Mouse (Mus musculus): Measurements from ENCODE around the gene Olfr765. TPM values are rescaled to one million over a fixed set of nuclear protein-coding genes. Genes with fewer than 3 reads are reported as not detected.
"Not testable (repeated sequence)": the region's sequence is repeated elsewhere in the genome, so short reads cannot be mapped to it uniquely, and the experiment has no call there.

Olfr765 gene
- total RNA-seq (2021): not detected

DNA sequence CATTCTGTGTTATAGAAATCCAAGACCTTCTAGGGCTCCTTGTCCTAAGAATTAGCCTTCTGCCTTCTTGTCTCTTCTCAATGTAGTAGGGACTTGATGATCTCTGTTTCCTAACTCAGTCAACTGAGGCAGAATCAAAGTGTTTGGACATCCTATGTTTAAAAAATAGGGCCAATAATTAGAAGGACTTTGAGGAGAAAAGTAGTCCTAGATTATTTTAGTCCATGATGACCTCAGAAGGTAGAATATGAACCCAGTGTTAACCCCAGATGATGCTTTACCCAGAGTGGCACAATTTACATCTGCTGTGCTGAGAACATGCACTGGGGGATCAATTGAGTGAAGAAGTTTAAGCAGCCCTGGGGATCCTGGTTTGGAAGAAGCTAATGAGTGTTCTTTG, at the start of gene Olfr765:
Olfr765 (minus strand) TSS at position 101 of the 400 bp plus-strand sequence.
- DNase-seq; intact Hi-C loops (cut with DNase I): not testable (repeated sequence)

- DNase-seq: no peak
- intact Hi-C loops (cut with DNase I): no loop called here
These were observed 49.5 kb upstream of the Olfr765 start, which contains the start of gene Olfr768 for GRCm38 (mm10) chr10:129099275-129099674. TSS of gene Olfr768 (minus strand) at chr10:129099375.

DNA sequence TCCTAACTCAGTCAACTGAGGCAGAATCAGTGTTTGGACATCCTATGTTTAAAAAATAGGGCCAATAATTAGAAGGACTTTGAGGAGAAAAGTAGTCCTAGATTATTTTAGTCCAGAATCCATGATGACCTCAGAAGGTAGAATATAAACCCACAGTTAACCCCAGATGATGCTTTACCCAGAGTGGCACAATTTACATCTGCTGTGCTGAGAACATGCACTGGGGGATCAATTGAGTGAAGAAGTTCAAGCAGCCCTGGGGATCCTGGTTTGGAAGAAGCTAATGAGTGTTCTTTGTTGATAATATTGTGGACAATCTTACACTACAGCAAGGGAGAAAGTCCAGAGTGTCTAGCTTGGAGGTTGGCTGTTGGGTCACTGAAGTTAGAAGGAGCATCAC, 33.0 kb upstream of the Olfr765 start, which contains the start of gene Olfr767:
Olfr767 (minus strand) TSS at position 101 of the 400 bp plus-strand sequence.
- intact Hi-C loops (cut with DNase I); DNase-seq: not testable (repeated sequence)

DNA sequence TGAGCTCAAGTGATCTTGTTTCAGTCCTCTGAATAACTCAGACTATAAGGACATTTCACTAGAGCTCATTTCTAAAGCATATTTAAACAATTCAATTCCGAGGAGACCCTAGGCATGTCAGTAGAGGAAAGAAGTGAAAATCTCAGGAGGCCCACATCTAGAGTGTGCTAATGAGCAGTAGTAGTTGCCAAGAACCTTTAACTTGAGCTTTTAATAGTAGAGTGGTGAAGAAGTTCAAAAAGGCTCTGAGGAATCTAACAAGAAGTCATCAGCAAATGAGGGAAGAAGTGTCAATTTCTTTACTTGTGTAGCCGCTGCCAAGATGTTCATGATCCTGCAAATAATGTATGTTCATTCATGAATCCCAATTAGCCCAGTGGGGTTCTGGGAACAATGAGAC, 19.1 kb upstream of the Olfr765 start, which contains the start of gene Olfr766-ps1:
Olfr766-ps1 (minus strand) TSS at position 101 of the 400 bp plus-strand sequence.
- intact Hi-C loops (cut with DNase I): no loop called here

GRCm38 (mm10) chr10:129039796-129040195, 10.0 kb downstream of the Olfr765 start, which contains the start of gene Olfr764-ps1:
TSS of gene Olfr764-ps1 (minus strand) at chr10:129039896.
- intact Hi-C loops (cut with DNase I): no loop called here

More for the DNA sequence above, 19.1 kb upstream of the Olfr765 start, which contains the start of gene Olfr766-ps1:
- DNase-seq: no peak

DNA sequence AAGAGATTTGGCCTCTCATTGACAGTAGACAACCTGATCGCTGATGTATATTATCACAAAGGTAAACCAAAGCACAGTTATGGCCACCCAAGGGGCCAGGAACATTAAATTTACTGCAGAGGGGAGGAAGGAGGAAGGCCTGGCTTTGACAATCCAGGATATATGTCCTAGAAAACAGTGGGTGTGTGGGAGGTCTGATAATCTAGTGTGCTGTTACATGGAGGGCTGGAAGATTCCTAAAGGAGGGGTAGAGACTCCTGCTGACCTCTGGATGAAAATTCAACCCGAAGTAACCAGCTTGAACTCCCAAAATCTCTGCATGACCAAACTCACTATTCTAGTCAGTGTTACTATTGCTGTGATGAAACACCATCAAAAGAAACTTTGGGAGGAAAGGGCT, 21.5 kb downstream of the Olfr765 start:
- no peak for DNase-seq
- intact Hi-C loops (cut with DNase I): no loop called here

More at GRCm38 (mm10) chr10:129039796-129040195, 10.0 kb downstream of the Olfr765 start, which contains the start of gene Olfr764-ps1:
- no peak for DNase-seq

DNA sequence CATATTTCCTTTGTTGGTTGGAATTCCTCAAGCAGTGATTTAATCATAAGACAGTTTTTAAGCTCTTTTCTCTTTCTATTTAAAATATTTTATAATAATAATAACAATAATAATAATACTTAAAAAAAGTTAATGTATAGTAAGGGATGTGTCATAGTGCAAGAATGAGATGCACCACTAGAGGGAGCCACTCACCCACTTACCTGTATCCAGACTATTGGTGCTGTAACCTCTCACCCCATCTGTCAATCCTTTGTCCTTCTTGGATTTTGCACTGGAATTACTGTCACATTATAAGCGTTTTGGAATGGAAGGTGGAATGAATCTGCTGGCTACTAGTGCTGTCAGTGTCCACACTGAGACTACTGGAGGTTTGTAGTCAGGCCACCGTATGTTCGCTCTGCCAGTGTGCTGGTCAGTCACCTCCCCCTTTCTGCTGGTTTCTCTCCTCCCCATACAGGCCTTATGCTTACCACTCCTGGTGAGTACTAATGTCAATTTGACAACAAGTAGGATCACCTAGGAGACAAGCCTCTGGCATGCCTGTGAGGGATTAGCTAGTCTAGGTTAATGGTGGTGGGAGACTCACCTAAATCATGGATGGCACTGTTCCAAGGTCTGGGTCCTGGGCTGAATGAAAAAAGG, 23.7 kb downstream of the Olfr765 start:
- peak in 1 of 2 experiments; percentile 4 for DNase-seq
- intact Hi-C loops (cut with DNase I): no loop called here

- intact Hi-C loops (cut with DNase I): no loop called here
- no peak for DNase-seq
These were observed 26.5 kb downstream of the Olfr765 start for GRCm38 (mm10) chr10:129023319-129023718.

DNA sequence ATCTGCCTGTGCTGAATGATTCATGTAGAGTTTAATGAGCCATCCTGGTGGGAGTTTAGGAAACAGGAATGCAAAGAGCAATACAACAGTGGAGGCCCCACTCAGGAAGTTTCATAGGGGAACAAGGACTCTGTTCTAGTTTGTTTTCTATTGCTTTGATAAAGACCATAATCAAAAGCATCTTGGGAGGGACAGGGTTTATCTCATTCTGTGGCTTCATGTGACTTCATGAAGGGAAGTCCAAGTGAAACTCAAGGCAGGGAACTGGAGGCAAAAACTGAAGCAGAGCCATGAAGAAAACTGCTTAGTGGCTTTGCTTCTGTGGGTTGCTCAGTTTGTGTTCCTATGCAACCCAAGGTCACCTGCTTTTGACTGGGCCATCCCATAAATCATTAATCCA, 35.3 kb downstream of the Olfr765 start:
- no peak for DNase-seq
- intact Hi-C loops (cut with DNase I): no loop called here

- DNase-seq; intact Hi-C loops (cut with DNase I): not testable (repeated sequence)
These were observed 38.3 kb downstream of the Olfr765 start for GRCm38 (mm10) chr10:129011511-129011910.

GRCm38 (mm10) chr10:129010288-129010841, 39.4 kb downstream of the Olfr765 start, which contains the start of gene Olfr763:
TSS of gene Olfr763 (plus strand) at chr10:129010791.
- DNase-seq: no peak
- intact Hi-C loops (cut with DNase I): no loop called here

DNA sequence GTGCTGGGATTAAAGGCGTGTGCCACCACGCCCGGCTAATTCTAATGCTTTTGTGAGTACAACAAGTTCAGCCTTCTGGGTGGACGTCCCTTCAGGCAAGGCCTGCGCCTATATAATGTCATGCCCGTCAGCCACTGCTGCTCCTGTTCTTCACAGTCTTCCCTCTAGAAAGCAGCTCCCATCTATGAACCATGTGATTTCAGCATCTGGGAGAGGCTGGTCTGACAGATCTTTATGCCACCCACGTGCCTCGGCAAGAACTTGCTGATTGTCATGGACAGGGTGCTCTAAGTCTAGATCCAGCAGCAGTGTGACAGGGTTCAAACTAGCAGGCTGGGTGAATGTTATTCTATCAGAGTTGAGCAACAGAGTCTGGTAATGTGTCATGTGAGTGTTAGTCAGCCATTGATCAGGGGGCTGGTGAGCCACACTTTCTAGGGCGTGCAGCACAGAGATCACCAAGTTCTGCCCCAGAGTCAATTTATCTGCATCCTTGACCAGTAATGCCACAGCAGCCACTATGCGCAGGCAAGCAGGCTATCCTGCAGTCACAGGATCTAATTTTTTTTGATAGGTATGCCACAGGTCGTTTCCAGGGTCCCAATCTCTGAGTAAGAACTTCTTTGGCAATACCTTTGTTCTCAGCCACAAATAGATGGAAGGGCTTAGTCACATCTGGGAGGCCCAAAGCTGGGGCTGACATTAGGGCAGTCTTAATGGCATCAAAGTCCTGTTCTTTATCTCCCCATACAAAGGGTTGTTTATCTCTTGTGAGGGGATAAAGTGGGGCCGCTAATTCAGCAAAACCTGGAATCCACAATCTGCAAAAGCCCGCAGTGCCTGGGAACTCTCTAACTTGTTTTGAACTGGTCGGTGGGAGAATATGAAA, 45.5 kb downstream of the Olfr765 start:
- no peak for DNase-seq
- intact Hi-C loops (cut with DNase I): no loop called here

- no peak for DNase-seq
- intact Hi-C loops (cut with DNase I): no loop called here
These were observed 53.2 kb downstream of the Olfr765 start for GRCm38 (mm10) chr10:128996523-128997040.

DNA sequence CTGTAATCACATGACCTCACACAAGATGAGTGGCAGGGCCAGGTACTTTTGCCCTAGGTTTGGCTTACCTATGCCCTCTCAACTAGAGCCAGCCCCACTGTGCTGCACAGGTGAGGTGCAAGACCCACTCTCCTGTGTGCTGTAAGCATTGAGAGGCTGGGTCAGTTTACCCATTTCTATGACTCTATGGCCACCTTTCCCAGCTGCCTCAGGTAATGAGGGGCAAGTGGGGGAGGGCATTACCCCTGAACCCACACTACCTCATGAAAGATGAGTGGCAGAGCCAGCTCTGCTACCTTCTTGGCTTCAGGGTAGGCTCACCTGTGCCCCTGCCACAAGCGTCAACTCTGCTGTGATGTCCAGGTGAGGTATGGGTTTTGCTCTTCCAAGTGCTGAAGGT, 54.0 kb downstream of the Olfr765 start:
- intact Hi-C loops (cut with DNase I): no loop called here
- no peak for DNase-seq

Other genes starting within 250 kb of the Olfr765 start
- 10 to 100 TPM; 32.8 to 36.4 TPM for gene Dnajc14, start 245.9 kb downstream of the Olfr765 start, total RNA-seq (2021)
- gene Tmem198b, start 245.6 kb downstream of the Olfr765 start, total RNA-seq (2021): 1 to 10 TPM; 6.8 to 7.0 TPM
- gene Sarnp, start 232.7 kb downstream of the Olfr765 start, total RNA-seq (2021): 10 to 100 TPM; 38.0 to 39.1 TPM
- 1 to 10 TPM; 7.9 to 8.0 TPM for gene Ormdl2, start 228.4 kb downstream of the Olfr765 start, total RNA-seq (2021)
- 1 to 10 TPM; 1.9 to 2.8 TPM for gene Gdf11, start 158.3 kb downstream of the Olfr765 start, total RNA-seq (2021)
- 100 to 1,000 TPM; 117 to 143 TPM for gene Cd63, start 149.0 kb downstream of the Olfr765 start, total RNA-seq (2021)
- gene Rdh5, start 127.1 kb downstream of the Olfr765 start, total RNA-seq (2021): 1 to 10 TPM; 6.4 to 7.5 TPM
- 100 to 1,000 TPM; 184 to 206 TPM for gene Bloc1s1, start 126.0 kb downstream of the Olfr765 start, total RNA-seq (2021)
- gene Itga7, start 116.2 kb downstream of the Olfr765 start, total RNA-seq (2021): 100 to 1,000 TPM; 160 to 167 TPM
- not detected for gene Mettl7b, start 89.0 kb downstream of the Olfr765 start, total RNA-seq (2021)
- not detected for gene Olfr9, start 60.6 kb downstream of the Olfr765 start, total RNA-seq (2021)
- gene Olfr763, start 39.2 kb downstream of the Olfr765 start, total RNA-seq (2021): not detected
- not detected for gene Olfr764-ps1, start 10.1 kb downstream of the Olfr765 start, total RNA-seq (2021)
- not detected for gene Olfr766-ps1, start 19.0 kb upstream of the Olfr765 start, total RNA-seq (2021)
- not detected for gene Olfr767, start 32.9 kb upstream of the Olfr765 start, total RNA-seq (2021)
- not detected for gene Olfr768, start 49.4 kb upstream of the Olfr765 start, total RNA-seq (2021)
- not detected for gene Olfr769, start 67.9 kb upstream of the Olfr765 start, total RNA-seq (2021)
- gene Olfr770, start 89.0 kb upstream of the Olfr765 start, total RNA-seq (2021): not detected
- not detected for gene Olfr771, start 114.8 kb upstream of the Olfr765 start, total RNA-seq (2021)
- not detected for gene Olfr772, start 127.9 kb upstream of the Olfr765 start, total RNA-seq (2021)
- gene Olfr773, start 137.4 kb upstream of the Olfr765 start, total RNA-seq (2021): not detected
- not detected for gene Olfr774, start 186.2 kb upstream of the Olfr765 start, total RNA-seq (2021)
- gene Olfr775, start 198.4 kb upstream of the Olfr765 start, total RNA-seq (2021): not detected
- gene Olfr776, start 209.1 kb upstream of the Olfr765 start, total RNA-seq (2021): not detected
- gene Olfr777, start 221.5 kb upstream of the Olfr765 start, total RNA-seq (2021): not detected